Mouse (Mus musculus) embryo, embryonic 9.5 days (tissue): ENCODE measurements around the gene Ghdc.

Source experiments
- DNase-seq: peaks from one replicate; pipeline ENCODE4 v3.0.0-alpha.2; 2017; ENCODE audit errors: extremely low spot score

The Ghdc gene

GRCm38 (mm10) chr11:100718462-100718861 is 52.3 kb downstream of the Ghdc start:
- no peak for DNase-seq

- no peak for DNase-seq
Observed at GRCm38 (mm10) chr11:100716649-100717048, 54.1 kb downstream of the Ghdc start.
